Mouse (Mus musculus) ES-Bruce4 (cell line): Measurements from ENCODE around the gene Slc39a11.

Experiments used
- CTCF ChIP-seq: IDR thresholded peaks from one replicate; pipeline ENCODE4 v1.8.1; 2011; ENCODE audit warnings: low read depth, low read length
- EP300 ChIP-seq: IDR thresholded peaks from 2 replicates; pipeline ENCODE4 v1.6.1; 2011; ENCODE audit warnings: low read depth, low read length; ENCODE audit not compliant: insufficient read depth

GRCm38 (mm10) chr11:113431161-113431560 is 218.7 kb downstream of the Slc39a11 start:
- TF ChIP-seq CTCF (no peak), EP300 (no peak)
